Mouse (Mus musculus): ENCODE data around the gene Fbxw7.

DNA sequence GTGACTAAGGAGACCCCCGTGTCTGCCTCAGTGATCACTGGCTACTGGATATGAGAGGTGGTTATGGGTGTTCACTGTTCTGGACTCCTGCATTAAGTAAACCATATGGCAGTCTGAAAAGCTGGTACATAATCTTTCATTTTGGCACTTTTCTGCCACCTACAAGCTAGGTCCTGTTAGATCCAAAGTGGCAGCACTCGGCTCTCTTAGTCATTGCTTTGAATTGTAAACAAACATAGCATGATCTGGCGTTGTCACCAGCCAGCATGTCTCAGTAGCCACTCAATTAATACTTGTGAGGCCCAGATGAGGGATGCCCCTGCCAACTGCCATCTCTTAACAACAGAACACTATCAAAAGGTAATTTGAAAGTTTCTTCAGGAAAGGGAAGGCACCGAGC, 167.6 kb downstream of the Fbxw7 start:
- no peak for TF ChIP-seq ZC3H11A (IDR thresholded peaks at IDR 0.05; ENCODE audit: low read depth, low read length)
- TF ChIP-seq POLR2A (IDR thresholded peaks at IDR 0.05; ENCODE audit: low read depth, low read length): no peak
- TF ChIP-seq MYC (IDR thresholded peaks at IDR 0.05; ENCODE audit: low read depth, low read length): no peak

All from CH12.LX (cell line).